Mouse (Mus musculus): ENCODE data around the gene Selenom. TPM values are rescaled to one million over a fixed set of nuclear protein-coding genes. Genes with fewer than 3 reads are reported as not detected.

The Selenom gene
- total RNA-seq (2023), result 3.6 TPM in 2 replicates

DNA sequence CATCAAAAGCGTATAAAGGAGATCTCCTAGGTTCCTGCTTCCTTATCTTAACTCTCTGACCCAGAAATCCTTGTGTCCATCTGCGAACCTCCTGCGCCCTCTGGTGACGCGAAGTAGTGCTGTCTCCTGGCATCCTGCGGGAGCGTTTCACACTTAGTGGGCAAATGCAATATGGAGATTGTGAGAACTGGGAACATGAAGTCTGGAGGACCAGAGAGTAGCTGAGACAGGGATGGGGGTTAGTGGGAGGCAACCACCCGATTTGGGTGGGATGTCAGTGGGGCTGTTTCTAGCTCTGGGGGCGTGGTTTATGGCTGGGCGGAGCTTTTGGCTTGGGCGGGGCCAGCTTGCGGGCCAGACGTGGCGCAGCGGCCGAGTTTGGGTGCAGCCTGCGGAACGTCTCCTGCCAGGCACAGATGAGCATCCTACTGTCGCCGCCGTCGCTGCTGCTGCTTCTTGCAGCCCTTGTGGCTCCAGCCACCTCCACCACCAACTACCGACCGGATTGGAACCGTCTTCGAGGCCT lies at the start of gene Selenom:
Gene Selenom (plus strand): TSS at position 156 of the 526 bp plus-strand sequence.

DNA sequence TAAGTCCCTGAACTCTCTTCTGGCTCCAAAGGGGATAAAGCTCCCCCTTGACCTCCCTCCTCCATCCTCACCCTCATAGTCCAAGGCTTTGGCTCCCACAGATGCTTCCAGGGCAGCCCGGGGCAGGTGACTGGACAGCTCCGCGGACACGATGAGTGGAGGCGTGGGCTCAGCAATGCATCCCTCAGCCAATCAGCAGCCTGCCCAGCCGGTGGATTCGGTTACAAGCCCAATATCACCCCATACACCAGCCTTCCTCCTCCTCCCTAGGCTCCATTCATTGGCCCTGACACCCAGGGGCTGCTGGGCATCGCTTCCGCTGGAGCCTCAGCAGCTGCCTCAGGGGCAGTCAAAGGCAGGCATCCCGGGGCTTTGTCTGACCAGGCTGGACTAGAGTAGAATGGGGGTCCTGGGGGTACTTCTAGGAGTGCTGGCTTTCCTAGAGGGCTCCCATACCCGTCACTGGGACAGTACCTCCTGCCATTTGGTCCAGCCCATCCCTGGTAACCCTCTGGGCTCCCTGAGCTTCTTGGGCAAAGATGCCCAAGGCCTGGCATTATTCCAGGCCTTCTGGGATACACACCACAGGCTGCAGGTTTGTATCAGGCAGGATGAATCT lies 26.4 kb upstream of the Selenom start, which contains the start of gene Pla2g3:
Gene Pla2g3 (plus strand): TSS at position 333 of the 619 bp plus-strand sequence.

DNA sequence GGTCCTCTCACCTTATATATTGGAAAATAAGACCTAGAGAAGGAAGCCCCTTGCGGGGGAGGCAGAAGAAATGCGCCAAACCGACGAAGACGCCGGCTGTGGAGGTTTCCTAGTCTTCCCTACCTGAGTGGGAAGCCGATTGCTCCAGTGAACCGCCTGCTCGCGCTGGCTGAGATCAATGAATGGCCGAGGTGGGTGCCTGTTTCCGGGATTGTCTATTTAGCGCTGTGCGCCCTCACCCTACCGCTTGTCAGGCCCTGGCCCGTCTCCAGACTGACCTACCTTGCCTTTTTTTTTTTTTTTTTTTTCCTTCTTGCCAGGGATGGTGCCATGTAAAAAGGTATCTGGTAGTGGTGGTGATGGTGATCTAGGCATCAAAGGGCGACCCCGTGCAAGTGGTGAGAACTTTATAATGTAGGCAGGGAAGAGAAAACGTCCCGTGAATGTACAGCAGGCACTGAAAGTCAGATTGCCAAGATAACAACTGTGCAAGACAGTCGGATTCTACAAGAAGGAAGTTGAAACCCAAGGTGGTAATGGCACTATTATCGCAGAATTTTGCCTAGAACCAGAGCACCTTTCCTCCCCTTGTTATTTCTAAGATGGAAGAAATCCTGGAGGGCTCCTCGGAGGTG lies 26.1 kb downstream of the Selenom start, which contains the start of gene Smtn:
Gene Smtn (minus strand): TSS at position 162 of the 635 bp plus-strand sequence.

Other genes starting within 250 kb of the Selenom start
- gene Drg1, start 248.3 kb upstream of the Selenom start, total RNA-seq (2023), result 30.1 and 38.4 TPM in 2 replicates
- gene Patz1, start 225.8 kb upstream of the Selenom start, total RNA-seq (2023), result 34.1 and 40.9 TPM in 2 replicates
- gene Pik3ip1, start 184.3 kb upstream of the Selenom start, total RNA-seq (2023), result 12.8 and 17.3 TPM in 2 replicates
- 50.4 and 59.0 TPM in 2 replicates for gene Limk2, start 105.5 kb upstream of the Selenom start, total RNA-seq (2023)
- gene Rnf185, start 62.3 kb upstream of the Selenom start, total RNA-seq (2023), result 24.5 and 31.8 TPM in 2 replicates
- not detected in 2 replicates for gene Pla2g3, start 26.4 kb upstream of the Selenom start, total RNA-seq (2023)
- gene Inpp5j, start 9.9 kb upstream of the Selenom start, total RNA-seq (2023), result 6.7 and 7.2 TPM in 2 replicates
- gene Smtn, start 25.9 kb downstream of the Selenom start, total RNA-seq (2023), result 12.8 and 18.3 TPM in 2 replicates
- 14.0 and 21.5 TPM in 2 replicates for gene Morc2a, start 134.5 kb downstream of the Selenom start, total RNA-seq (2023)